Mouse (Mus musculus) midbrain, embryonic 11.5 days (tissue): Measurements from ENCODE around the gene Mycbp. TPM values are rescaled to one million over a fixed set of nuclear protein-coding genes. Genes with fewer than 3 reads are reported as not detected.
A peak's percentile ranks its signal among the peaks of the same experiment; 100 is the strongest.
"Not testable (repeated sequence)": the region's sequence is repeated elsewhere in the genome, so short reads cannot be mapped to it uniquely, and the experiment has no call there.

Experiments
- ATAC-seq: fragments of 200-750 bp; cut with Nextera tagmentation; 2 replicates; pipeline ENCODE4 v1.8.0; 2017; ENCODE audit warnings: moderate TSS enrichment, moderate library complexity; ENCODE audit not compliant: low FRiP score
- DNase-seq: peaks from one replicate; pipeline ENCODE4 v3.0.0; 2015; ENCODE audit warnings: low spot score; ENCODE audit errors: missing footprints
- H3K27ac ChIP-seq: fragments of 300-500 bp; sonication (generic); 2 replicates; pipeline ENCODE4 v1.5.1; 2014; ENCODE audit warnings: low read depth, low read length
- H3K27me3 ChIP-seq: fragments of 300-500 bp; sonication (generic); 2 replicates; pipeline ENCODE4 v1.6.1; 2014; ENCODE audit warnings: mild to moderate bottlenecking, low read length, moderate library complexity, mixed read lengths; ENCODE audit not compliant: control insufficient read depth, insufficient read depth
- H3K36me3 ChIP-seq: fragments of 300-500 bp; sonication (generic); 2 replicates; pipeline ENCODE4 v1.6.1; 2014; ENCODE audit warnings: mild to moderate bottlenecking, low read length, moderate library complexity, mixed read lengths; ENCODE audit not compliant: control insufficient read depth, insufficient read depth
- H3K4me1 ChIP-seq: fragments of 300-500 bp; sonication (generic); 2 replicates; pipeline ENCODE4 v1.6.1; 2014; ENCODE audit warnings: low read length; ENCODE audit not compliant: control insufficient read depth, insufficient read depth
- H3K4me2 ChIP-seq: fragments of 300-500 bp; sonication (generic); 2 replicates; pipeline ENCODE4 v1.6.1; 2014; ENCODE audit warnings: mild to moderate bottlenecking, moderate library complexity
- H3K4me3 ChIP-seq: fragments of 300-500 bp; sonication (generic); 2 replicates; pipeline ENCODE4 v1.5.1; 2014; ENCODE audit warnings: low read depth, low read length
- H3K9ac ChIP-seq: fragments of 300-500 bp; sonication (generic); 2 replicates; pipeline ENCODE4 v1.6.1; 2014; ENCODE audit warnings: low read length
- H3K9me3 ChIP-seq: fragments of 300-500 bp; sonication (generic); 2 replicates; pipeline ENCODE4 v1.6.1; 2016; ENCODE audit warnings: low read length; ENCODE audit not compliant: control insufficient read depth
- WGBS: fragments of 180-500 bp; shearing (Covaris S2); extraction: QIAGEN DNeasy Blood & Tissue Kit; methylation state at CpG from one replicate; pipeline ENCODE4 v1.1.7; 2014; 5-methylcytosine and 5-hydroxymethylcytosine counted together
- polyA plus RNA-seq: library from polyadenylated mRNA; unstranded; fragments of >200 nt; fragmentation: Nextera tagmentation; extraction: Ambion mirVana; gene quantifications from 2 replicates; pipeline ENCODE4 v1.2.1, GENCODE M21; 2014

Gene Mycbp
- polyA plus RNA-seq, 1 experiment from 2014 or later, result 59.6 TPM

DNA sequence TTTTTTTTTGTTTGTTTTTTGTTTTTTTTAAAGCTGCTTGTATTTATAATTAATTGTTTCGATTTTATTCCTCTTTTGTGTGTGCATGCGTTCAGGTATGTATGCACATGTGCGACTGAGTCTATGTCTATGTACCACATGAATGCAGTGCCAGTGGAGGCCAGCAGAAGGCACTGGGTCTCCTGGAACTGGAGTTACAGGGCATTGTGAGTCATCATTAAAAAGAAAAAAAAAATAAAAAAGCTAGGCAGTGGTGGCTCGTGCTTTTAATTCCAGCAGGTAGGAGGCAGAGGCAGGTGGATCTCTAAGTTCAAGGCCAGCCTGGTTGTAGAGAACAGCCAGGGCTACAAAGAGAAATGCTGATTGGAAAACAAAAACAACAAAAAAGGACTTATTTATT is 25.4 kb downstream of the Mycbp start:
- peaks cover 17% of the 10 kb centered on the region for H3K36me3 ChIP-seq
- 95% methylated on average over 4 of the region's 4 CpGs for WGBS
- no peaks in the 10 kb centered on the region for H3K27me3 ChIP-seq
- no peak overlapping the region for H3K9ac ChIP-seq
- no peak overlapping the region for H3K27ac ChIP-seq
- no peak overlapping the region for H3K4me3 ChIP-seq
- DNase-seq (no peak), ATAC-seq (no peak)
- H3K9me3 ChIP-seq, result no peaks in the 10 kb centered on the region
- no peak overlapping the region for H3K4me2 ChIP-seq
- no peaks in the 10 kb centered on the region for H3K4me1 ChIP-seq

DNA sequence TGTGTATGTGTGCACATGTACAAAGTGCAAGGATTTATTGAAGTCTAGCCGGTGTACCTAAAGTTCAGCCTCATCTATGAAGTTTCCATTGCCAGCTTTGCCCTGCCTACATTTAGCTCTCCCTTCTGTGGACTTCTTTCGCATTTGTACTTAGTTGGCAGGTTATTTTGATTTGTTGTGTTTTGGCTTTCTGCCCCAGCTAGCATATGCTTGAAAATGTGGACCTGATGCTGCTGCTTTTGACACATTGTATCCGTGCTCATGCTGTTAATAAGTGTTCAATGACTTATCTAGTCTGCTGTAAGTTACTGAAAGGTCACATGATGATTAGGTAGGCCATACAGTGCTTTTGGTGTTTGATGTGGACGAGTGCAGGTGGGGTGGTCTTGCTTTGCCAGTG is 29.7 kb downstream of the Mycbp start:
- ATAC-seq (no peak), DNase-seq (no peak)
- no peaks in the 10 kb centered on the region for H3K4me1 ChIP-seq
- H3K4me3 ChIP-seq, result no peak overlapping the region
- WGBS, result 93% methylated on average over 4 of the region's 4 CpGs
- no peaks in the 10 kb centered on the region for H3K9me3 ChIP-seq
- peaks cover 13% of the 10 kb centered on the region; the same call in 1 of the 2 replicates for H3K36me3 ChIP-seq
- no peak overlapping the region for H3K4me2 ChIP-seq
- no peak overlapping the region for H3K27ac ChIP-seq
- no peak overlapping the region for H3K9ac ChIP-seq
- no peaks in the 10 kb centered on the region for H3K27me3 ChIP-seq

DNA sequence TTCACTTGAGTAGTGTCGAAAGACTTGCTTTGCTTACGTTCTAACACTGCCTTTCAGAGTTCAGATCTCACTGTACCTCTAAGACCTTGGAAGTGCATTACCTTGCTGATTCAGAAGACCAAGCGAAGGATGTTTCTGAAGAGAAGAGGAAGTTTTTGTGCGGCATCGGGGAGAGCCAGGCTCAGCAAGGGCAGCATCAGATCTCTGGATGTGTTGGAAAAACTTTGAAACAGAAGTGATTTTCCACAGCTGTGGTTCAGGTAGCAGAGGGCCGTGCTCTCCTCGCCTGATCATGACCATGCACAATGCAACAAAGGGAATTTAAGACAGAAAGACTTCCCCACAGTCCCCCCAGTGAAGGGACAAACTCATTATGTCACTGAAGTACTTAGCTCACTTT is 31.4 kb downstream of the Mycbp start:
- Histone ChIP-seq H3K27ac (no peak overlapping the region), H3K36me3 (peaks cover 6% of the 10 kb centered on the region; the same call in 1 of the 2 replicates), H3K9me3 (no peaks in the 10 kb centered on the region), H3K4me1 (no peaks in the 10 kb centered on the region), H3K9ac (no peak overlapping the region), H3K4me2 (no peak overlapping the region), H3K4me3 (no peak overlapping the region), H3K27me3 (no peaks in the 10 kb centered on the region)
- 92% methylated on average over 7 of the region's 7 CpGs for WGBS
- no peak for DNase-seq
- no peak for ATAC-seq

DNA sequence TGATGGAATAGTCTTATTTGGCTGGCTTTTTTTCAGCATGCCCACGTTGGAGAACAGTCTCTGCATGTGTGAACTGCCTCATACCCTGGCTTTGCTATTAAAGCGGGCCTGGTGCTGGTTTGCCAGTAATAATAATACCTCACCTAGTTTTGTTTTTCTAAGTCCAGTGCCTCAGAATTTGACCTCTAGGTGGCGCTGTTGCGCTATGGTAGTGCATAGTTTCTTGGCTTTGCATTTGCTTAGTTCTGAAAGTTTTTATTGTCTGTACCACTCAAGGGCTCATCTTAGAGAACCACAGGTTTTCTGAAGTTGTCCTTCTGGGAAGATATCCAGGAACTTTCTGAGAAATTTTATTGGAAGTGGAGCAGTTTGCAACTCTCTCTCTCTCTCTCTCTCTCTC is 35.2 kb downstream of the Mycbp start:
- H3K4me1 ChIP-seq, result no peaks in the 10 kb centered on the region
- H3K27ac ChIP-seq, result no peak overlapping the region
- no peaks in the 10 kb centered on the region for H3K27me3 ChIP-seq
- WGBS, result 12% methylated on average over 4 of the region's 4 CpGs
- no peak overlapping the region for H3K9ac ChIP-seq
- no peak overlapping the region for H3K4me3 ChIP-seq
- no peak for ATAC-seq
- H3K9me3 ChIP-seq, result no peaks in the 10 kb centered on the region
- peak; percentile 98 for DNase-seq
- H3K4me2 ChIP-seq, result no peak overlapping the region
- H3K36me3 ChIP-seq, result no peaks in the 10 kb centered on the region

DNA sequence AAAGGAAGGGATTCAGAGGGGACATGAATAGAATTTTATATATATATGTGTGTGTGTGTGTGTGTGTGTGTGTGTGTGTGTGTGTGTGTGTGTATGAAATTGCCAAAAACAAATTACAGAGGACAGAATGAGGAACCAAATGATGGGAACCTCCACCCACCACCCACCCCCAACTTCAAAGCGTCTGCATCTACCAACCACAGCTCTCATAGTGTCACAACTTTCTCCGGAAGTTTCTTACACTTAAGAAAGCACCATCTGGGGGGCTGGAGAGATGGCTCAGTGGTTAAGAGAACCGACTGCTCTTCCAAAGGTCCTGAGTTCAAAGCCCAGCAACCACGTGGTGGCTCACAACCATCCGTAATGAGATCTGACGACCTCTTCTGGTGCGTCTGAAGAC is 36.2 kb downstream of the Mycbp start:
- not testable (repeated sequence) for ATAC-seq, H3K36me3 ChIP-seq, H3K27me3 ChIP-seq, H3K4me2 ChIP-seq, DNase-seq, H3K27ac ChIP-seq, H3K9ac ChIP-seq, H3K9me3 ChIP-seq, H3K4me3 ChIP-seq, H3K4me1 ChIP-seq
- WGBS, result 75% methylated on average over 7 of the region's 7 CpGs

DNA sequence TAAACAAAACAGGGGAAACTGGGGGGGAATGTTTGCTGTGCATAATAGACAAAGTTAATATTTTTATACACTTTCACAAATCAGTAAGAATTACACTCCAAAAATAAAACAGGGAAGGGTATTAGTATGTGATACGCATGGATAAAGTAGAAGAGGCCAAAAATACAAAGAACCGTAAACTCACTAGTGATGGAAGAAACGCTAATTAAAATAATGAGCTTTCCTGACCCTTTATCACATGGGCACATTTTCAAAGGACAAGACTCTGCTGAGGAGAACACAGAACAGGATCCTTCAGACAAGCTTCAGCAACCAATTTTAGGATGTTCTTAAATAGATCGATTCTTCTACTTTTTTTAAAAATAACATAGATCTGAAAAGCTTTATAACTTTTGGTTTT is 42.1 kb downstream of the Mycbp start:
- 86% methylated on average over 4 of the region's 4 CpGs for WGBS
- no peak overlapping the region for H3K9ac ChIP-seq
- H3K4me2 ChIP-seq, result no peak overlapping the region
- ATAC-seq (no peak), DNase-seq (no peak)
- H3K27ac ChIP-seq, result no peak overlapping the region
- H3K4me3 ChIP-seq, result no peak overlapping the region
- H3K36me3 ChIP-seq, result no peaks in the 10 kb centered on the region
- H3K4me1 ChIP-seq, result no peaks in the 10 kb centered on the region
- H3K9me3 ChIP-seq, result no peaks in the 10 kb centered on the region
- no peaks in the 10 kb centered on the region for H3K27me3 ChIP-seq

DNA sequence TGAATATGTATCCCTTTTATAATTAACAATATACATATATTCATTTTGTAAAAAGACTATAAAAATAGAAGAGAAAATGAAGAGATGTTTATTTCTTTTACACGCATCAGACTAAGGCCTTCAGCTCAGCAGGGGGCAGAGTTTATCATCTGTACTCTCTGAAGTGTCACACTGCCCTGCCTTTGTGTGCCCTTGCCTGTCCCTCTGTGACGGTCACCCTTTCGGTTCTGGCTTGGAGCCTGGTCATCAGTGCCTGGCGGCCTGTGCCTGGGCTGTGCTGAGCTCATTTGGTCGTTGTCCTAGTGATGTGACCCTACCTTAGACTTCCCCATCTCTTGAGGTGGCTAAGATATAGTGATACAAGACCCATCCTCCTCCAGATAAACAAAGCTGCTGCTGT is 42.5 kb downstream of the Mycbp start:
- Histone ChIP-seq H3K9ac (no peak overlapping the region), H3K27ac (no peak overlapping the region), H3K9me3 (no peaks in the 10 kb centered on the region), H3K4me3 (no peak overlapping the region), H3K4me1 (no peaks in the 10 kb centered on the region), H3K36me3 (no peaks in the 10 kb centered on the region), H3K4me2 (no peak overlapping the region), H3K27me3 (no peaks in the 10 kb centered on the region)
- ATAC-seq (no peak), DNase-seq (no peak)
- 72% methylated on average over 5 of the region's 5 CpGs for WGBS

DNA sequence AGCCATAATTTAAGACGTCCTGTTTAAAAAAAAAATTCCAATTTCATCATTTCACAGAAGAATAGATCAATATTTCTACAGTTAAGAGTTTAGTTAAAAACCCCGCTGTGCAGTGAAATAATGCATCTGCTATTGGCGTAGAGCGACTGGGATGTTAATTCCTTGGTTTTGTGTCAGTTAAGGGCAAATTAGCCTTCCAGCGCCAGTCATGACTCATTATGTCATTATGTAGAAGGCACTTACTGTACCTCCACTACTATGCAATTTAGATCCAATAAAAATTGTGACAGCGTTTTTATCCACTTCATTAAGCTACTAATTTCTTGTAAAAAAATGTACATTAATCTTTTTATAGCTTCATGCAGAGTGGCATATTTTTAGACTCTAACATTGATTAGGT is 44.3 kb downstream of the Mycbp start:
- ATAC-seq, result no peak
- no peak for DNase-seq

DNA sequence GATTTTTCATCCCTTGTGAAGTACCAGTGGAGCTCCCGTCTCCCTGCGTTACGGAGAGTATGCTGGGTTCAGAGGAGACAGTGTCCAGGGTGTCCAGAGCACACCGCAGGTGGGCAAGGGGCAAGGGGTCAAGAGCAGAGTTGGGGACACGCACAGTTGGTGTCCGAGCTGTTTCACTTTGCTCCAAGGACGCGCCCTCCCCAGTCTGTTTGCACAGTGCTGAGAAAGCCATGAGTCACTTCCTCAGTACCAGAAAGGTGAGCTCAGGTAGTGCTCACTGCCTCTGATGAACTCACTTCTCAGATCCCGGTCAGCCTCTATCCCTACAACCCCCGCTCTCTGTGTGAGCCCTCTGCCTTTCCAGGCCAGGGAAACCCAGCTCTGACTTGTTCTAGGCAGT is 45.0 kb downstream of the Mycbp start:
- Histone ChIP-seq H3K9ac (no peak overlapping the region), H3K4me3 (no peak overlapping the region)
- 76% methylated on average over 10 of the region's 10 CpGs for WGBS

More for the DNA sequence above, 44.3 kb downstream of the Mycbp start:
- Histone ChIP-seq H3K9ac (no peak overlapping the region), H3K4me1 (no peaks in the 10 kb centered on the region), H3K27me3 (no peaks in the 10 kb centered on the region), H3K36me3 (no peaks in the 10 kb centered on the region), H3K4me2 (no peak overlapping the region), H3K9me3 (no peaks in the 10 kb centered on the region), H3K27ac (no peak overlapping the region), H3K4me3 (no peak overlapping the region)
- 89% methylated on average over 6 of the region's 6 CpGs for WGBS

DNA sequence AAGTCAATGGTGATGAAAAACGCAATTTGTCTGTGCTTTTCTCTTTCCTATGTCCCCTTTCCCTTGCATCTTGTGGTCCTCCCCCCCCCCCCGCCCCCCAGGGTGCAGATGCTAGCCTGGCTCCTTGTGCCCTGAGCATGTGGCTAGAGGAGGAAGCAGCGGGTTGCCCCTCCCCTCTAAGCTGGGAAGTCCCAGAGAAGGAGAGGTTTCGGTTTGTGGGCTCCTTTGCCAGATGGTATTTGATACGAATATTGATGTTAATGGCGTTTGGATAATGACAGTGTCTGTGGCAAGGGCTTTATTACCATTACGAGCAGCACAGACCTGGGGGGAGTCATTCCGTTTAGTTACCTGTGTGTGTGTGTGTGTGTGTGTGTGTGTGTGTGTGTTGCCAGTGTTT is 47.4 kb downstream of the Mycbp start:
- no peak overlapping the region for H3K4me3 ChIP-seq
- no peak overlapping the region for H3K9ac ChIP-seq
- ATAC-seq, result no peak
- no peak overlapping the region for H3K4me2 ChIP-seq
- no peaks in the 10 kb centered on the region for H3K4me1 ChIP-seq
- no peaks in the 10 kb centered on the region for H3K36me3 ChIP-seq
- H3K9me3 ChIP-seq, result no peaks in the 10 kb centered on the region
- DNase-seq, result no peak
- H3K27ac ChIP-seq, result no peak overlapping the region
- WGBS, result 61% methylated on average over 7 of the region's 8 CpGs
- H3K27me3 ChIP-seq, result peaks cover 4% of the 10 kb centered on the region

More for the DNA sequence above, 45.0 kb downstream of the Mycbp start:
- Histone ChIP-seq H3K27ac (no peak overlapping the region), H3K9me3 (no peaks in the 10 kb centered on the region), H3K27me3 (no peaks in the 10 kb centered on the region), H3K36me3 (no peaks in the 10 kb centered on the region), H3K4me1 (no peaks in the 10 kb centered on the region), H3K4me2 (no peak overlapping the region)
- ATAC-seq, result no peak
- no peak for DNase-seq
